Mouse (Mus musculus): ENCODE data around the gene Rsph14. TPM values are rescaled to one million over a fixed set of nuclear protein-coding genes. Genes with fewer than 3 reads are reported as not detected.

Rsph14 gene
- polyA plus RNA-seq, 1 experiment from 2014 or later: not detected

GRCm38 (mm10) chr10:74981159-74981558 lies 51.2 kb downstream of the Rsph14 start:
- Histone ChIP-seq H3K4me2 (ENCODE audit: low read depth, severe bottlenecking) (no peak overlapping the region), H3K36me3 (ENCODE audit: control insufficient read depth, insufficient read depth, low read length) (no peaks in the 10 kb centered on the region), H3K4me3 (ENCODE audit: low read depth, low read length) (no peak overlapping the region), H3K27ac (replicated peaks; ENCODE audit: low read depth, low read length) (no peak overlapping the region), H3K9me3 (ENCODE audit: control insufficient read depth, low read length) (no peaks in the 10 kb centered on the region), H3K9ac (ENCODE audit: low read length) (no peak overlapping the region), H3K27me3 (ENCODE audit: control insufficient read depth, insufficient read depth, low read length) (no peaks in the 10 kb centered on the region), H3K4me1 (ENCODE audit: control insufficient read depth, insufficient read depth, low read length) (no peaks in the 10 kb centered on the region)
- ATAC-seq (ENCODE audit: insufficient number of reproducible peaks, low FRiP score, low TSS enrichment, low read depth): no peak
- 89% methylated on average over 12 of the region's 12 CpGs for WGBS
- DNase-seq (ENCODE audit: low spot score): no peak

GRCm38 (mm10) chr10:74978056-74978455 lies 54.3 kb downstream of the Rsph14 start:
- H3K9ac ChIP-seq (ENCODE audit: low read length): no peak overlapping the region
- H3K36me3 ChIP-seq (ENCODE audit: control insufficient read depth, insufficient read depth, low read length): no peaks in the 10 kb centered on the region
- ATAC-seq (ENCODE audit: insufficient number of reproducible peaks, low FRiP score, low TSS enrichment, low read depth) (no peak), DNase-seq (ENCODE audit: low spot score) (no peak)
- no peaks in the 10 kb centered on the region for H3K27me3 ChIP-seq (ENCODE audit: control insufficient read depth, insufficient read depth, low read length)
- H3K27ac ChIP-seq (replicated peaks; ENCODE audit: low read depth, low read length): no peak overlapping the region
- H3K9me3 ChIP-seq (ENCODE audit: control insufficient read depth, low read length): no peaks in the 10 kb centered on the region
- 60% methylated on average over 4 of the region's 4 CpGs for WGBS
- H3K4me3 ChIP-seq (ENCODE audit: low read depth, low read length): no peak overlapping the region
- no peaks in the 10 kb centered on the region for H3K4me1 ChIP-seq (ENCODE audit: control insufficient read depth, insufficient read depth, low read length)
- no peak overlapping the region for H3K4me2 ChIP-seq (ENCODE audit: low read depth, severe bottlenecking)

- Histone ChIP-seq H3K4me3 (ENCODE audit: low read depth, low read length) (no peak overlapping the region), H3K9ac (ENCODE audit: low read length) (no peak overlapping the region), H3K9me3 (ENCODE audit: control insufficient read depth, low read length) (no peaks in the 10 kb centered on the region), H3K4me2 (ENCODE audit: low read depth, severe bottlenecking) (no peak overlapping the region), H3K27me3 (ENCODE audit: control insufficient read depth, insufficient read depth, low read length) (no peaks in the 10 kb centered on the region), H3K4me1 (ENCODE audit: control insufficient read depth, insufficient read depth, low read length) (no peaks in the 10 kb centered on the region), H3K36me3 (ENCODE audit: control insufficient read depth, insufficient read depth, low read length) (no peaks in the 10 kb centered on the region), H3K27ac (replicated peaks; ENCODE audit: low read depth, low read length) (no peak overlapping the region)
- DNase-seq (ENCODE audit: low spot score): no peak
- no peak for ATAC-seq (ENCODE audit: insufficient number of reproducible peaks, low FRiP score, low TSS enrichment, low read depth)
- WGBS: 71% methylated on average over 7 of the region's 7 CpGs
Measured at GRCm38 (mm10) chr10:74976429-74976828, 56.0 kb downstream of the Rsph14 start.

- ATAC-seq (ENCODE audit: insufficient number of reproducible peaks, low FRiP score, low TSS enrichment, low read depth) (no peak), DNase-seq (ENCODE audit: low spot score) (no peak)
- Histone ChIP-seq H3K9ac (ENCODE audit: low read length) (no peak overlapping the region), H3K4me3 (ENCODE audit: low read depth, low read length) (no peak overlapping the region), H3K4me2 (ENCODE audit: low read depth, severe bottlenecking) (no peak overlapping the region), H3K9me3 (ENCODE audit: control insufficient read depth, low read length) (no peaks in the 10 kb centered on the region), H3K27me3 (ENCODE audit: control insufficient read depth, insufficient read depth, low read length) (no peaks in the 10 kb centered on the region), H3K27ac (replicated peaks; ENCODE audit: low read depth, low read length) (no peak overlapping the region), H3K4me1 (ENCODE audit: control insufficient read depth, insufficient read depth, low read length) (no peaks in the 10 kb centered on the region), H3K36me3 (ENCODE audit: control insufficient read depth, insufficient read depth, low read length) (no peaks in the 10 kb centered on the region)
- WGBS: 85% methylated on average over 7 of the region's 7 CpGs
Measured at GRCm38 (mm10) chr10:74975626-74976025, 56.8 kb downstream of the Rsph14 start.

DNA sequence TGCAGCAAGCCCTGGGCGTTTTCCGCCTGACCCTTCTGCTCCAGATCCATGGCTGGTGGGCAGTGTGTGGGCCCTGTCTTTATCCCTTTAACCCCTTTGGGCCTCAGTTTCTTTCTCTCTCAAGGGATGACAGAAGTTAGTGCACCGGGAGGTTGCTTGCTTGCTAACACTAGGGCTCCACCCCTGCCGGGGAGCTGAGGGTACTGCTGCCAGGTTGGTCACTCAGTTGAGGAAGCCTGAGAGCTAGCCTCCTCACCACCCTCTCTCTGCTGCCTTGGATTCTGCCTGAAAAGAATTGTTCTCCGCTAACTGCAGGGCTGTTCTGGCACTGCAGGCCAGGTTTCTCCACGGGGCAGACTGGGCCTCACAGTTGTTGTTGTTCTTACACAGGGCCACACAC lies 59.4 kb downstream of the Rsph14 start:
- H3K9ac ChIP-seq (ENCODE audit: low read length): no peak overlapping the region
- no peaks in the 10 kb centered on the region for H3K4me1 ChIP-seq (ENCODE audit: control insufficient read depth, insufficient read depth, low read length)
- no peak overlapping the region for H3K27ac ChIP-seq (replicated peaks; ENCODE audit: low read depth, low read length)
- no peaks in the 10 kb centered on the region for H3K9me3 ChIP-seq (ENCODE audit: control insufficient read depth, low read length)
- H3K36me3 ChIP-seq (ENCODE audit: control insufficient read depth, insufficient read depth, low read length): no peaks in the 10 kb centered on the region
- ATAC-seq (ENCODE audit: insufficient number of reproducible peaks, low FRiP score, low TSS enrichment, low read depth) (no peak), DNase-seq (ENCODE audit: low spot score) (no peak)
- peaks cover 10% of the 10 kb centered on the region for H3K27me3 ChIP-seq (ENCODE audit: control insufficient read depth, insufficient read depth, low read length)
- H3K4me2 ChIP-seq (ENCODE audit: low read depth, severe bottlenecking): no peak overlapping the region
- WGBS: 80% methylated on average over 6 of the region's 6 CpGs
- no peak overlapping the region for H3K4me3 ChIP-seq (ENCODE audit: low read depth, low read length)

GRCm38 (mm10) chr10:74969266-74969665 lies 63.1 kb downstream of the Rsph14 start:
- DNase-seq (ENCODE audit: low spot score): no peak
- Histone ChIP-seq H3K4me1 (ENCODE audit: control insufficient read depth, insufficient read depth, low read length) (no peaks in the 10 kb centered on the region), H3K36me3 (ENCODE audit: control insufficient read depth, insufficient read depth, low read length) (no peaks in the 10 kb centered on the region), H3K4me2 (ENCODE audit: low read depth, severe bottlenecking) (no peak overlapping the region), H3K27ac (replicated peaks; ENCODE audit: low read depth, low read length) (no peak overlapping the region), H3K9ac (ENCODE audit: low read length) (no peak overlapping the region), H3K9me3 (ENCODE audit: control insufficient read depth, low read length) (no peaks in the 10 kb centered on the region), H3K27me3 (ENCODE audit: control insufficient read depth, insufficient read depth, low read length) (peaks cover 20% of the 10 kb centered on the region), H3K4me3 (ENCODE audit: low read depth, low read length) (no peak overlapping the region)
- no peak for ATAC-seq (ENCODE audit: insufficient number of reproducible peaks, low FRiP score, low TSS enrichment, low read depth)
- WGBS: 88% methylated on average over 2 of the region's 2 CpGs

DNA sequence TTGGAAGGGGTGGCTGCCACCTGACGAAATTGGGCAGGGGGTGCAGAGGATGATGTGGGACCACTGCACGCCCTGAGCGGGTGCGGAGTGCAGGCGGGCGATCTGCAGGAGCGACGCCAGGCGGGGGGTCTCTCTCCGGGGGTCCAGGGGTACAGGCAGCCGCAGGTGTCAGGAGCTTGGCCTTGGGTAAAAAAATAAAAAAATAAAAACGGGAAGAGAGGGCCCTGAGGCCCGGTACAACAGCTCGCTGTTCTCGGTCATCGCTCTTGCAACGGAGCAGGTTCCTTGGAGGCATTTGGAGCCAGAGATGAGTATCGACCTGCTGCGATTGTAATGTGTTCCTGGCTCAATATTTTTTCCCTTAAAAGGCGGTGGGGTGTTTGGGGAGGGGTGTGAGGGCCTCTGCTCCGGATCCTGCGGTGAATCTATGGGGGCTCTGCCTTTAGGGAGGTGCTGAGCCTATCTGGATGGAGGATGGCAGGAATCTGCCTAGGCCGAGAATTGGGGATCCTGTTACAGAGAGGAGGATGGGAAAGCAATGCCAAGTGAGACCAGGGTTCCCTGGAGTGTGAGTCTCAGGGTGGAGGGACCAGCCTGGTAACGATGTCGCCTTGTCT lies 64.6 kb downstream of the Rsph14 start:
- H3K27me3 ChIP-seq (ENCODE audit: control insufficient read depth, insufficient read depth, low read length): peaks cover 22% of the 10 kb centered on the region
- H3K4me3 ChIP-seq (ENCODE audit: low read depth, low read length): peak overlapping the region; percentile 58
- no peaks in the 10 kb centered on the region for H3K9me3 ChIP-seq (ENCODE audit: control insufficient read depth, low read length)
- H3K36me3 ChIP-seq (ENCODE audit: control insufficient read depth, insufficient read depth, low read length): no peaks in the 10 kb centered on the region
- peak; percentile 14; the same call in 1 of the 2 replicates for ATAC-seq (ENCODE audit: insufficient number of reproducible peaks, low FRiP score, low TSS enrichment, low read depth)
- H3K27ac ChIP-seq (replicated peaks; ENCODE audit: low read depth, low read length): no peak overlapping the region
- H3K9ac ChIP-seq (ENCODE audit: low read length): no peak overlapping the region; the same call in 1 of the 2 replicates
- 2% methylated on average over 25 of the region's 25 CpGs for WGBS
- no peaks in the 10 kb centered on the region for H3K4me1 ChIP-seq (ENCODE audit: control insufficient read depth, insufficient read depth, low read length)
- peak overlapping the region; percentile 96 for H3K4me2 ChIP-seq (ENCODE audit: low read depth, severe bottlenecking)
- DNase-seq (ENCODE audit: low spot score): no peak

GRCm38 (mm10) chr10:74966850-74967451 lies 65.4 kb downstream of the Rsph14 start, which contains the start of gene Gnaz:
TSS of gene Gnaz (plus strand) at chr10:74967177.
- Histone ChIP-seq H3K27ac (replicated peaks; ENCODE audit: low read depth, low read length) (no peak within 1 kb of the TSS), H3K4me3 (ENCODE audit: low read depth, low read length) (peak within 1 kb of the TSS; percentile 58), H3K27me3 (ENCODE audit: control insufficient read depth, insufficient read depth, low read length) (peaks cover 22% of the 10 kb centered on the region), H3K4me2 (ENCODE audit: low read depth, severe bottlenecking) (peak within 1 kb of the TSS; percentile 96), H3K36me3 (ENCODE audit: control insufficient read depth, insufficient read depth, low read length) (no peaks in the 10 kb centered on the region), H3K9me3 (ENCODE audit: control insufficient read depth, low read length) (no peaks in the 10 kb centered on the region), H3K9ac (ENCODE audit: low read length) (peak within 1 kb of the TSS; percentile 45; the same call in 1 of the 2 replicates), H3K4me1 (ENCODE audit: control insufficient read depth, insufficient read depth, low read length) (no peaks in the 10 kb centered on the region)
- WGBS: under 1% methylated on average over 58 of the region's 83 CpGs
- peak; percentile 97 for DNase-seq (ENCODE audit: low spot score)
- peak; percentile 95 for ATAC-seq (ENCODE audit: insufficient number of reproducible peaks, low FRiP score, low TSS enrichment, low read depth)
